Mouse (Mus musculus) kidney, adult 11 months (tissue): ENCODE results near the gene Mast4.

Experiments
- DNase-seq: peaks from one replicate; pipeline ENCODE4 v3.0.0; 2022

The Mast4 gene

DNA sequence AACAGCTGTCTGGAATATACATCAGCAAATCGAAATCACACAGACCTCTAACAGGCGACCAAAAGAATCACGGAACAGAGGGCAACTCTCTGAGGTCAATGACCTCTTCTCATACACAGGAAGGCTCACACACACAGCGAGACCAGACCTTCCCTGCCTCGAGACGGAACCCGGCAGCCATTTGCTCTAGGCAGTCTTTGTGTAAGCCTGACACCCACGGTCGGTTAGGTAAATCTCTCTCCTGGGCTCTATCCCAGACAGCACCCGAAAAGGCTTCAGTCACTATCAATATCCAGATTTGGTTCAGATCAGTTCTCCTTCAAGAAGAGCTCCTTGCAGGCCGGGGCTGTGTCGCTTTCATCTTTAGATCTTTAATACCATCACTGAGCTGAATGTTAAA, 421.4 kb downstream of the Mast4 start:
- no peak for DNase-seq

- no peak for DNase-seq
These were observed 424.5 kb downstream of the Mast4 start for GRCm38 (mm10) chr13:102909654-102910418.

DNA sequence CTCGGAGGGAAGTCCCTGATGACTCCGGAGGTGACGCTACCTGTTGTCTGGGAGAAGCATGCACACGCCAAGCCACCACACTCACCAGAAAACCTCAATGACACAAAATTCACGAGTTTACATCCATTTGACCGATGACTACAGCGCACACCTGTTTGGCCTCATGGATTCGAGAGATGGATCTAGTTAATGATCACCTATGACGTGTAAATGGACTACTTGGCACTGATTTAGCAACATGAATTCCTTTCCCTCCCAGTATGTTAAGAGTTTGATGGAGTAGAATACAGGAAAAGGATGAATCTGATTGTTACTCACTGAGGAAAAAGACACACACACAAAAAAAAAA, 427.7 kb downstream of the Mast4 start:
- no peak for DNase-seq

DNA sequence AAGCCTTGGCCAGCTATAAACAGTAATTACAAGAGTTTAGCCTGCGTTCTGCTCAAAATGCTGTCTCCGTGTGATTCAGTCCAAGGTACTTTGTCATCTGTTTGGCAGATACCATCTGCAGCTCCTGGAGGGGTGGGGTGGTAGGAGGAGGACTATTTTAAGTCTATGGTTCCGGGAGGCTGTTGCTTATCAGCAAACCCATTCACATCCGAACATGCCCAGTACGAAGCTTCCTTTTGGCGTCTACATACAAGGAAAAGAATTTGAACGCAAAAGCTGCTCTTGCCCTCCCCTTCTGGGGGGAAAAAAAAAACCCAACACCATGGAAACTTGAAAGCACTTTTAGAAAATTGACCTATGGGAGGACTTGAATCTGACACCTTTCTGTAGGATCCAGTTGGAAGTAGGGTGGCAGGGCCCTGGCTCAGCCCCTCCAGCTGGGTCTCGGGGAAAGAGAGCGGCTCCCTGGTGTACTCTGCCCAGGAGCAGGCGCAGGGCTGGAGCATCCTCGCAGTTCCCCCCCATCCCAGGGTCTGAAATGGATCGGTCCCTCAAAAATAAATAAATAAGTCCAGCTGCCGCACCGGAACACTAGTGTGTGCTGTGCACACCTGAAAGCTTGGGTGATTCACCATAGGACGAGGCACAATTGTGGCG, 428.2 kb downstream of the Mast4 start:
- DNase-seq, result peak; percentile 82

DNA sequence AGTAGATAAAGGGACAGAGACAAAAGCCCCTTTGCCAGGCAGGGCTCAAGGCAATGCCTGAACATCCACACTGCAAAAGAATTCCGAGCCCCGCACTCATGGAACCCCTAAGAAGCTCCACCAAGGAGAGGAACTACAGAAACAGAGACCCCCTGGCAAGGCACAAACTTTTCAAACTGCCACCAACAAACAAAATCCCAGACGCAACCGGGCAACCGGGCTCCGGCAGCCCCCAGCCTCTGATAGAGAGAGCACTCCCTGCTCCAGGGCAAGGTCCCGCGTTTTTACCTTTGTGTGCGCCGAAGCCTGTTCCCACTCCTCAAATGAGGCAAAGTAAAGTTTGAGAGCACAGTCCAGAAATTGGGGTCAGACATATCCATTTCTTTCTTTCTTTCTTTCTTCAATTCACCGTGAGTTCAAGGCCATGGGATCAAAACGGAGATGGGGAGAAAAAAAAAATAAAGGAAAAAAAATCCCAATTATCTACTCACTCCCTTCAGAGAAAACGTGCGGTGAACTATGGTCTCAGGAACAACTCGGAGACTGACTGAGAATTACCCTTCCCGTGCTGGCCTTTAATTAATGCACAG, 428.8 kb downstream of the Mast4 start:
- no peak for DNase-seq

DNA sequence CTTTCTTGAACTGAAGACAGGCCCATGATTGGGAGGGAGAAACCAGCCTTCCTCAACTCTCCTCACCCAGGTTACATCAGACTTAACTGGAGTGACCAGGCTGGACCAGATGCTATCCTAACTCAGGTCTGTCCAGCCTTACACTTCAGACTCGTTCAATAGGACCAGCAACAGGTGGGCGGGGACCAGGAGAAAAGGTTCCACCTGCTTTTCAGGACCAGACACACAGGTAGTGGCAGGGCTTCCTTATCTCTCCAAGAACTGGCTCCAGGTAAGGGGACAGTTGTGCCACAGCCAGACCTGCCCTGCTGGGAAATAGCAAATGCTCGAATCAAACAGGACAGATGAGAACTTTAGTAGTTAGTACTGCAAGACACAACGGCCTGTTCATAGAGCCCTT, 430.6 kb downstream of the Mast4 start:
- DNase-seq, result no peak

- DNase-seq, result no peak
These were observed 432.2 kb downstream of the Mast4 start for GRCm38 (mm10) chr13:102902123-102902522.

DNA sequence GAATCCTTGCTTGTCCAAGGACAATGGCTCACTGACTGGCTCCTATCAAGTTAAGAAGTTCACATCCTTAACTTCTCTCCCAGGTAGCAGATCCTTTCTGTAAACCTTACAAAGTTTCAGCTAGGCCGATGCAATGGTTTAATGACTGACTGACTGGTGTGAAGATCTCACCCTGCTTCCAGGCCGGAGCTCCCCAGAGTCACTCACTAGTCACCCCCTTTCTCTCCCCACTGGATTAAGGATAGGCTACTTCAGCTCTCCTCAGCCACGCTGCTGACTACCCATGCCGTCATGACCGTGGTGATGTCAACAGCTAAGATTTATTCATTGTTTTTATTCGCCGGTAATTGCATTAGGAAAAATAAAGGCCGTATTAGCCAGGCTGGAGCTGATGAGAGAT, 433.8 kb downstream of the Mast4 start:
- no peak for DNase-seq

DNA sequence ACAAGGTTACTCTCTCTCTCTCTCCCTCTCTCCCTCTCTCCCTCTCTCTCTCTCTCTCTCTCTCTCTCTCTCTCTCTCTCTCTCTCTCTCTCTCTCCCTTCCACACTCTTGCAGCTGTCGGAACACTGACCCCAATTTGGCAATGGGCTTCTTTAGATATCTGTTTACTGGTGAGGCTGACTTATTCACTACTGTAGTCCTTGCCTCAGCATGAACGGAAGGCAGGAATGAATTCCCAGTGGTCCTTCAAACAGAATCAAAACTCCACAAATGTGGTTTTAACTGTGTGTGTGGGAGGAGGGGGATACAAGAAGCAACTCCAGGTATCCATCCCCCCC, 434.2 kb downstream of the Mast4 start:
- DNase-seq, result no peak

- no peak for DNase-seq
These were observed 434.8 kb downstream of the Mast4 start for GRCm38 (mm10) chr13:102899253-102900082.

- DNase-seq, result peak; percentile 81
These were observed 435.7 kb downstream of the Mast4 start for GRCm38 (mm10) chr13:102898374-102899131.

- DNase-seq, result no peak
These were observed 438.0 kb downstream of the Mast4 start for GRCm38 (mm10) chr13:102896322-102896721.

- DNase-seq, result no peak
These were observed 438.4 kb downstream of the Mast4 start for GRCm38 (mm10) chr13:102895894-102896293.

- no peak for DNase-seq
These were observed 439.7 kb downstream of the Mast4 start for GRCm38 (mm10) chr13:102894287-102895234.

DNA sequence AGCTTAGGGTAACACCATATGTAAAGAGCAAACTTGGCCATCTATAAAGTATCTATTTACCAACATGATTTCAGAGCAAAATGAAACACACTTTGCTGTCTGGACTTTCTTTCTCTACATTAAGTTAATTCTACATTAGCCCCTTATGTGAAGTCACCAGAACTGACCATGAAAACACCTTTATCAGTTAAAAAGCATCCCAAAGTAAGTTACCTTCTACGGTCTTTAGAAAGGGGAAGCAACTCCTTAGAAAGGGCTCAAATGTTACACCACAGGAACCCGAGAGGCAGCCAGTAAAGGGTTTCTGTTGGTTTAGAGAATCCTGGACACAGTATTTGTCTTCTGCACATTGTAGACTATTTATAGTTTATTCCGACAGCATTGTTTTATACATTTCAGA, 441.5 kb downstream of the Mast4 start:
- no peak for DNase-seq

DNA sequence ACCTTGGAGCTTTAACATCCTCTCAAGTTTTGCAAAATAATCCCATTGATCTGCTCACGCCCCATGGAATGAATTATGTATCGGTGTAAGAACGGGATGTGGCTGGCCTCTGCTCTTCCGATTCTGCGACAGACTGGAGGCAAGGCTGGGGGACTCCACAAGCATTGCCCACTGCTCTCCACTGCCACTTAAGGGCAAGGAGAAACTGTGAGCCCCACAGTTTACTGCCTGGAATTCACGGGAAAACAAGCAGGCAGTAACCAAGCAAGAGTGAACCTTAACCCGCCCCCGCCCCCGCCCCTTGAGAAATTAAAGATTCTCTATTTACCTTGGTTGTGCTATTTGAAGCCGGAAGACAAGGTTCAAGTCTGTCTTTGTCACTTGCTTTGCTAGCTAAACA, 444.3 kb downstream of the Mast4 start:
- DNase-seq, result no peak

- peak; percentile 50 for DNase-seq
These were observed 444.8 kb downstream of the Mast4 start for GRCm38 (mm10) chr13:102889537-102889936.

DNA sequence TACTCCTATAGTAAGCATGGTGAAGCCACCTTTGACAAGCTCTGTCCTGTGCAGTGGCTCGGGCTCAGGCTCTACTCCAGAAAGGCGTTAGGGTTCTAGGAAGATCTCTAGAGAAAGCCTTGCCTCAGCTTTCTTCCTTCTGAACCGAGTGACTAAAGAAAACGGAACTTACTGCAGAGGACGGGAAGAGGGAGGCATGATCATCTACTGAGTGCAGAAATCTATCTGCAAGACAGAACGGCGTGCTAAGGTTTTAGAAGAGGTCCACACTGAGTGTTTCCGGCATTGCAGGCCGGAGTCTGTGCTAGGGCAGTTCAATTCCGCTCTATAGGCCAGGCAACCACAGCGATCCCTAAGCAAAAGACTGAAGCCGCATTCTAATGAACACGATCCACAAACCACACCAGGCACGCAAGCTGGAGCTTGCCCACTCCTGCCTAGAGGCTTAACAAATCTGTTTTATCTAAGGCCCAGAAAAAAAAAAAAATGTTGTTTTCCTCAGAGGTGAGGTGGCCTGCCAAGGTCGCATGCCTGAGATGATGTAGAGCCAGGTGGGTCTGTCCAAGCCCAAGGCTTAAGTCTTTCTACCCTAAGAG, 445.3 kb downstream of the Mast4 start:
- DNase-seq, result no peak

DNA sequence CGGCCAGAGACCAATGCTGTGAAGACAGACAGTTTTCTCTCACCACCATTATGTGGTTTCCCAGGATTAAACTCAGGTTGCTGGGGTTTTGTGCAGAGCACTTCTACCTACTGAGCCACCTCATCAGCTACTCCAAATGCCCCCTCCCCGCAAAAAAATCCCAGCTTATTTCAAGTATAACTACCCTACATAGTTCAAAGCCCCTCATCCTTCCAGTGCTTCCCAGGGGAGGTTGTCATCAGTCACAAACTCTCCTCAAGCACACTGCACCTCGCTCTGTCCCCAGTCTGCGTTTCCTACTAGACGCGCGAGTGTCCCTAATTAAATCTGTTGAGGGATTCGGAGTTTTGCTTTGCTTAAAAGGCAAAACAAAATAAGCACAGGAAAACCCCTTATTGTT, 446.1 kb downstream of the Mast4 start:
- DNase-seq, result no peak

DNA sequence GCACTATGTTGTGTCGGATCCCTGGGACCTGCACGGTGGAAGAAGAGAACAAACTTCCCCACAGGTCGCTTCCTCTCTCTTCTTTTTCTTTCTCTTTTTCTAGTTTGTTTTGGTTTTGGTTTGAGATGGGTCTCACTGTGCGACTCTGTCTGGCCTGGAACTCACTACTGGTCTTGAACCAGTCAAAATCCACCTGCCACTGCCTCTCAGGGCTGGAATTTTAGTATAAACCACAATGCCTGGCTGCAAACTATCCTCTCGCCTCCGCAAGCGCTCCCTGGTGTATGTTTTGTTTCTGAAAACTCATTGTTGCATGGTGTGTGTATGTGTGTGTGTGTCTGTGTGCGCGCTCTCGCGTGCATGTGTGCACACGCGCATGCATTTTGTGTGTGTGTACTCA, 446.8 kb downstream of the Mast4 start:
- DNase-seq, result no peak

- DNase-seq, result no peak
These were observed 447.5 kb downstream of the Mast4 start for GRCm38 (mm10) chr13:102886788-102887187.
